Mouse (Mus musculus): ENCODE results near the gene Zfr2. TPM values are rescaled to one million over a fixed set of nuclear protein-coding genes. Genes with fewer than 3 reads are reported as not detected.

The Zfr2 gene
- total and polyA plus RNA-seq, 3 experiments: 0.81 to 1.4 TPM; not detected in 1

DNA sequence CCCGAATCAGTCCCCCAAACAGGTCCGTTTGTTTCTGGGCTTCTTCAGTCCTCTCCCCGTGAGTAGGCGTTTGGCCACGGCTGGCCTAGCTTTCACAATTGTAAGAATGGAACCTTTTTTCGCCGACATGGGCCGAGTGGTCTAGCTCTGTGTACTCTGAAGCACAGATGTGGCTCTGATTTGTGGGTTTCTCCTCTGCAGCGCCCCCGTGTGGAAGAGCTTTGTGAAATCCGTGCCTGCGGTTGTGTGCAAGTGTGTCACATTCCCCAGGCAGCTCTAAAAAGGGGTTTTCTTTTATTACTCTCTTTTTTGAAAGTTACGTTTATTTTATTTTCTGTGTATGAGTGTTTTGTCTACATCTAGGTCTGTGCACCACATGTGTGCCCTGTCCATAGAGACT, 7.9 kb downstream of the Zfr2 start:
- TF ChIP-seq ZKSCAN1 (IDR thresholded peaks at IDR 0.05; ENCODE audit: low read depth, low read length) (no peak), SMC3 (IDR thresholded peaks at IDR 0.05; ENCODE audit: low read depth, low read length) (peak; percentile 74), USF2 (IDR thresholded peaks at IDR 0.05; ENCODE audit: borderline replicate concordance in 1 of 2, insufficient read depth in 1 of 2, low read depth in 1 of 2, low read length in 2 of 2) (no peak), JUND (IDR thresholded peaks at IDR 0.05; ENCODE audit: low read depth, low read length) (no peak), ZC3H11A (IDR thresholded peaks at IDR 0.05; ENCODE audit: low read depth, low read length) (no peak), ZNF384 (IDR thresholded peaks at IDR 0.05; ENCODE audit: low read depth, low read length) (no peak), MAFK (IDR thresholded peaks at IDR 0.05; ENCODE audit: borderline replicate concordance, low read depth, low read length) (no peak), EP300 (IDR thresholded peaks at IDR 0.05; ENCODE audit: low read depth in 1 of 2, low read length in 2 of 2) (no peak), TAL1 (IDR thresholded peaks at IDR 0.05; ENCODE audit: low read length) (no peak), HCFC1 (IDR thresholded peaks at IDR 0.05; ENCODE audit: low read depth, low read length) (no peak), CTCF (IDR thresholded peaks at IDR 0.05 in 2 of 3, conservative IDR thresholded peaks at IDR 0.05 in 1 of 3; ENCODE audit: control insufficient read depth in 1 of 3, insufficient read depth in 1 of 3, low read depth in 2 of 3, low read length in 3 of 3, poor library complexity in 1 of 3, severe bottlenecking in 1 of 3) (peak; percentile 63 to 88 (median 86)), MAX (IDR thresholded peaks at IDR 0.05; ENCODE audit: low read length) (no peak), ZMIZ1 (IDR thresholded peaks at IDR 0.05; ENCODE audit: low read depth, low read length) (no peak), BHLHE40 (IDR thresholded peaks at IDR 0.05; ENCODE audit: borderline replicate concordance, low read depth, low read length) (0 out of 2 replicates have a peak, but pooled peaks have one; percentile 19), MEF2A (IDR thresholded peaks at IDR 0.05; ENCODE audit: extremely low read depth, insufficient replicate concordance, low read depth, low read length, poor library complexity, severe bottlenecking) (no peak), KAT2A (conservative IDR thresholded peaks at IDR 0.05; ENCODE audit: low read depth, low read length) (no peak), MYB (IDR thresholded peaks at IDR 0.05; ENCODE audit: low read depth, low read length) (no peak), SIN3A (IDR thresholded peaks at IDR 0.05; ENCODE audit: low read length) (no peak), CHD2 (IDR thresholded peaks at IDR 0.05; ENCODE audit: low read length) (no peak), NELFE (IDR thresholded peaks at IDR 0.05; ENCODE audit: low read depth, low read length) (no peak), GABPA (IDR thresholded peaks at IDR 0.05; ENCODE audit: low read depth, low read length) (no peak), POLR2A (IDR thresholded peaks at IDR 0.05; ENCODE audit: control insufficient read depth in 1 of 2, insufficient read depth in 1 of 2, low read depth in 1 of 2, low read length in 2 of 2, poor library complexity in 1 of 2) (no peak), NRF1 (IDR thresholded peaks at IDR 0.05; ENCODE audit: insufficient read depth, low read depth, low read length, poor library complexity, severe bottlenecking) (no peak), MAZ (IDR thresholded peaks at IDR 0.05; ENCODE audit: low read depth, low read length) (0 out of 2 replicates have a peak, but pooled peaks have one; percentile 31), RCOR1 (IDR thresholded peaks at IDR 0.05; ENCODE audit: low read depth, low read length) (peak; percentile 63), GATA1 (IDR thresholded peaks at IDR 0.05; ENCODE audit: low read depth, low read length) (no peak), RAD21 (IDR thresholded peaks at IDR 0.05; ENCODE audit: low read depth, low read length) (peak; percentile 33), POLR2AphosphoS2 (IDR thresholded peaks at IDR 0.05; ENCODE audit: low read length) (no peak), ETS1 (IDR thresholded peaks at IDR 0.05; ENCODE audit: low read depth, low read length) (no peak), POLR2AphosphoS5 (IDR thresholded peaks at IDR 0.05; ENCODE audit: borderline replicate concordance, low read depth, low read length) (no peak), ELF1 (IDR thresholded peaks at IDR 0.05; ENCODE audit: low read depth, low read length) (no peak), MYC (IDR thresholded peaks at IDR 0.05; ENCODE audit: low read depth, low read length) (no peak), MXI1 (IDR thresholded peaks at IDR 0.05; ENCODE audit: low read depth, low read length) (no peak), USF1 (IDR thresholded peaks at IDR 0.05; ENCODE audit: low read depth, low read length) (no peak)
- Histone ChIP-seq H3K9me3 (replicated peaks; ENCODE audit: insufficient read depth, low read length) (no peaks in the 10 kb centered on the region), H3K9ac (ENCODE audit: control insufficient read depth, low read depth, low read length, poor library complexity, severe bottlenecking) (no peak overlapping the region), H3K27me3 (ENCODE audit: control insufficient read depth in 1 of 2, insufficient read depth in 2 of 2, low read length in 2 of 2) (no peaks in the 10 kb centered on the region), H3K27ac (ENCODE audit: control insufficient read depth, low read depth, low read length) (no peak overlapping the region), H3K36me3 (ENCODE audit: control insufficient read depth in 1 of 2, insufficient read depth in 2 of 2, low read length in 2 of 2) (peaks cover 0 to 2% of the 10 kb centered on the region in 2 experiments; a peak in 1 of 4 replicates), H3K4me3 (ENCODE audit: control insufficient read depth in 1 of 2, insufficient read depth in 1 of 2, low read depth in 2 of 2, low read length in 2 of 2) (no peak overlapping the region), H3K79me2 (ENCODE audit: control insufficient read depth, insufficient read depth, low read length, poor library complexity) (no peaks in the 10 kb centered on the region), H3K4me1 (ENCODE audit: control insufficient read depth in 1 of 2, insufficient read depth in 2 of 2, low read length in 2 of 2) (peaks cover 0 to 8% of the 10 kb centered on the region in 2 experiments; a peak in 2 of 4 replicates)
- peak; percentile 72 for DNase-seq (ENCODE audit: low read depth, low spot score)

All from MEL (cell line).